Mouse (Mus musculus): ENCODE data around the gene Qtrt1. TPM values are rescaled to one million over a fixed set of nuclear protein-coding genes. Genes with fewer than 3 reads are reported as not detected.
"Not testable (repeated sequence)": the region's sequence is repeated elsewhere in the genome, so short reads cannot be mapped to it uniquely, and the experiment has no call there.

Qtrt1 gene
- polyA plus RNA-seq, 1 experiment from 2014 or later, result 46.9 TPM

DNA sequence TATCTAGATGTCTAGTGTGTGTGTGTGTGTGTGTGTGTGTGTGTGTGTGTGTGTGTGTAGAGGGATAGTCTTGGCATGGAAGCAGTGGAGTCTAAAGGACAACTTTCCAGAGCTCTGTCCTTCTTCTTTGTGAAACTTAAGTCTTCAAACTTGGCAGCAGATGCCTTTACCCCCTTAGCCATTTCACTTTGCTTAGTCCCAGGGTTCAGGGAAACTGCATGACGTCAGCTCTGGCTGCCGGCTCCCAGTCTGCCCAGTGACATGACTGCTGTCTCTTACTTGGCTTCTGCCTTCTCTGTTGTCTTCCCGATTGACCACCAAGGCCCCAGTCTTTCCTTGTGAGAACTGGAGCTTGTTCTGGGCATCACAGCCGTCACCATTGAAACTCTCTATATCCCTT is 42.9 kb downstream of the Qtrt1 start:
- Histone ChIP-seq H3K9ac (no peak overlapping the region), H3K9me3 (replicated peaks) (no peaks in the 10 kb centered on the region), H3K4me2 (no peak overlapping the region), H3K27ac (no peak overlapping the region), H3K4me3 (no peak overlapping the region), H3K4me1 (no peaks in the 10 kb centered on the region), H3K36me3 (ENCODE audit: poor library complexity, severe bottlenecking) (peaks cover 13% of the 10 kb centered on the region; the same call in 1 of the 2 replicates), H3K27me3 (no peaks in the 10 kb centered on the region)
- ATAC-seq, result no peak
- 91% methylated on average over 4 of the region's 4 CpGs for WGBS

DNA sequence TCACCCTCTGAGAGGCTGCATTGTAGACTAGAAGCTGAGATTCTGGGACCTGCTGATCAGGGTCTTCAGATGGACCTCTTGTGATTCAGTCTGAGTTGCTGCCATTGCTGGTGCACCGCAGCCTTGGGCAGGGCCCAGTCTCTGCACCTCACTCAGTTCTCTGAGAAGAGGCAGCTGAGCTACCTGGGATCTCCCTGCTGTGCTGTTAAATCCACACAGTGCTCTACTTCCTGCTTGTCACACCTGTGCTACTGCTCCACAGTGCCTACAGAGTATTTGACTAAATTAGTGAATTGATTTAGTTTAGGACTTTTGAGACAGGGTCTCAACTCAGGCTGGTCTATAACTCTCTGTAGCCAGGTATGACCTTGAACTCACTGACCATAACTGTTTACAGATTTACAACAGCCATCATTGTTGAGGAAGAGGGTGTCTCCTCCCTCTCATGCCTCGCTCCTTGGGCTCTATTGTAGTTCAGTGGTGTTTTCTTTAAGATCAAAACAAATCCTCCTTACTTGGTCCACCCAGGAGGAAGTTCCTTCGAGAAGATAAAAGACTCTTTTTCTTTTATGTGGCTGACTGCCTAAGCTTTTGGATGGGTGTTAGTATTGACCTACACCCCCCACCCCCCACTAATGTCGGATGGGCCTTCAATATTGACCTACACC is 43.6 kb downstream of the Qtrt1 start:
- Histone ChIP-seq H3K27me3 (no peaks in the 10 kb centered on the region), H3K9ac (no peak overlapping the region), H3K36me3 (ENCODE audit: poor library complexity, severe bottlenecking) (peaks cover 15% of the 10 kb centered on the region; the same call in 1 of the 2 replicates), H3K27ac (no peak overlapping the region), H3K4me2 (no peak overlapping the region), H3K9me3 (replicated peaks) (no peaks in the 10 kb centered on the region), H3K4me3 (no peak overlapping the region), H3K4me1 (no peaks in the 10 kb centered on the region)
- WGBS, result 71% methylated on average over 4 of the region's 4 CpGs
- no peak for ATAC-seq

DNA sequence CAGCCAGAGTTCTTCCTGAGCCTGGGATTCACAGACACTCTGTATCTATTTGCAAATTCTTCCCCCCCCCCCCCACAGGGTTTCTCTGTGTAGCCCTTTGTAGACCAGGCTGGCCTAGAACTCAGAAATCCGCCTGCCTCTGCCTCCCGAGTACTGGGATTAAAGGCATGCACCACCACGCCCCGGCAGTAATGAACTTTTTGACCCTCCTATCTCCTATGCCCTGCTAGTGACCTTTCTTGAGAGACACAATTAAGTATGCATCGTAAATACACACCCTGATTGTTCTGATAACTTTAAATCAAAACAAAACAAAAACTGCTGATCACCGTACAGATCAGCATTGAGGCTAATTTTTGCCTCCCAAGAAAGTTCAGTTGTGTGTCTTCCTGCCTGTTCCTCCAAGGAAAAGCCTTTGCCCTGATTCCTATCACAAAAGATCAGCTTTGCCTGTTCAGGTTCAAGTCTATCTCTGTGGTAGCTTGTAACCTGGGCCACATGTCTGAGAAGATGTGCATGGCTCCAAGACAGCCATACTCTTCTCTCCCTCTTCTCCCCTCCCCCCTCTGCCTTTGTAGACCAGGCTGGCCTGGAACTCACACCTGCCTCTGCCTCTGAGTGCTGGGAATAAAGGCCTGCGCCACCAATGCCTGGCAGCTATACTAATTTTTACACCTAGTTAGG is 44.8 kb downstream of the Qtrt1 start:
- H3K4me3 ChIP-seq, result no peak overlapping the region
- H3K9me3 ChIP-seq (replicated peaks), result no peaks in the 10 kb centered on the region
- ATAC-seq, result no peak
- H3K4me2 ChIP-seq, result no peak overlapping the region
- WGBS, result 86% methylated on average over 7 of the region's 7 CpGs
- peaks cover 15% of the 10 kb centered on the region; the same call in 1 of the 2 replicates for H3K36me3 ChIP-seq (ENCODE audit: poor library complexity, severe bottlenecking)
- H3K27ac ChIP-seq, result no peak overlapping the region
- H3K9ac ChIP-seq, result no peak overlapping the region
- H3K4me1 ChIP-seq, result no peaks in the 10 kb centered on the region
- no peaks in the 10 kb centered on the region for H3K27me3 ChIP-seq

DNA sequence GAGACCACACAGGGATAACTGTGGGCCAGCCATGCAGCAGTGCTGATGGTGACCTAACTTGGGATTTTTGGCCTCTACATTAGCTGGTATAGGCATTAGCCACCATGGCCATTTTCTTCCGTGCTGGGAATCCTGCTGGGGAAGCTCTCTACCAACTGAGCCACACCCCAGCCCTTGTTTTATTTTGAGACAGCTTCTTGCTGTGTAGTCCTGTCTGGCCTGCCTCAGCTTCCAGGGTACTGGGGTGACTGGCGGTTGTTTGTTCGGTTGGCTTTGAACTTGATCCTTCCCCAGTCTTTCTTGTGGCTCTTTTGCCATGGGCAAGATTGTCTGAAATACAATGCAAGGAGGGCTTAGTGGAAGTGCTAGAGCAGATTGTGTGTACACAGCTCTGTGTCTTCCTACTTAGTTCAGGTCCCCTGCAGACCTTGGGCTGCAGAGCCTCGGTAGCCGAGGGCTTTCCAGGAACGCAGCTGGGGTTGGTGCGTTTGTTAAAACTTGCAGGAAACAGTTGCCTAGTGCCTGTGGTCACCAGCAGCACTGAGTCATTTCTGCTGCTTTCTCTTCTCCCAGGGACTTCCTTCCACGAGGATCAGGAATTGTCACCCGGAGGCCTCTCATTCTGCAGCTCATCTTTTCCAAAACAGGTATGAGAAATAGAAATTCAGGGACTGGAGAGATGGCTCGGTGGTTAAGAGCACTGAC is 45.4 kb downstream of the Qtrt1 start:
- peaks cover 15% of the 10 kb centered on the region; the same call in 1 of the 2 replicates for H3K36me3 ChIP-seq (ENCODE audit: poor library complexity, severe bottlenecking)
- no peak overlapping the region for H3K27ac ChIP-seq
- no peak overlapping the region for H3K9ac ChIP-seq
- H3K4me3 ChIP-seq, result no peak overlapping the region
- no peaks in the 10 kb centered on the region for H3K4me1 ChIP-seq
- H3K4me2 ChIP-seq, result no peak overlapping the region
- no peaks in the 10 kb centered on the region for H3K27me3 ChIP-seq
- no peaks in the 10 kb centered on the region for H3K9me3 ChIP-seq (replicated peaks)
- 84% methylated on average over 10 of the region's 10 CpGs for WGBS
- ATAC-seq, result no peak

DNA sequence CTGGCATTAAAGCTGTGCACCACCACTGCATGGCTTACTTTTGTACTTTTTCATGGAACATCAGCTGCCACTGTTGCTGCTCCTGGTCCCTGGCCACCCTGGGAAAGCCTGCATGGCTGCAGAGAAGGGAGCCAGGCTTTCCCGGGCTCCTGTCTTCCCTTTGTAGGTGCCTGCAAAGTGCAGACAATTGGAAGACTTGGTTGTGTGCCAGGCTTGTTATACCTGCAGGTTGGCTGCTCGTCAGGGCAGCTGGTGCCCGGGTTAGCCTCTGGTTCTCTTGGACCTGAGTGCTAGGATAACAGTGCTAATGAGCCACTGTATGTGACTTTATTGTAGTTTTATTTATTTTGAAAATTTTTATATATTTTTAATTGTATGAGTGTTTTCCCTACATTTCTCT is 47.2 kb downstream of the Qtrt1 start:
- no peak for ATAC-seq
- Histone ChIP-seq H3K9ac (no peak overlapping the region), H3K36me3 (ENCODE audit: poor library complexity, severe bottlenecking) (peaks cover 15% of the 10 kb centered on the region; the same call in 1 of the 2 replicates), H3K4me1 (no peaks in the 10 kb centered on the region), H3K27me3 (no peaks in the 10 kb centered on the region), H3K9me3 (replicated peaks) (no peaks in the 10 kb centered on the region), H3K27ac (no peak overlapping the region), H3K4me3 (no peak overlapping the region), H3K4me2 (no peak overlapping the region)
- WGBS, result 70% methylated on average over 3 of the region's 3 CpGs

DNA sequence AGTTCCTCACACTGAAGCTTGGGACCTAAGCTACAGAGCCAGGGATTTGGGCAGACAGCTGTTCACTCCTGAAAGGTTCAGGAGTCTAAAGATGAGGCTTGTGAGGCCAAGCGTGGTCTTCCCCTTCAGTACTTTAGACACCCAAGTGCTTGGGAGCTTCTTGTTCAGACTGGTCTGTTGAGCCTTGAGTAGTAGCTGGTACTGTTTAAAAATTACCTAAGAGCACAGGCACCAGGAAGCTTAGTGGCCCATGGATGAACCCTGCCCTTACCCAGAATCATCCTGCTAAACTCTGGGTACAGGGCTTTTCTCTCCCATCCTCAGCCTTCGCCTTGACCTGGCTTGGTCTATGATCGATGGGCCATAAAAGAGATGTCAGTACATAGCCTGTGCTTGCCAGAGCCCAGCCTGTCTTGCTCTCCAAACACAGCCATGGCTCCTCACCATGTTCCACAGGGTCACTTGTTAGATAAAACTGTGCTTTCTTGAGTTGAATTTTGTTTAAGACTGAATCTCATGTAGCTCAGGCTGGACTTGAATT is 48.8 kb downstream of the Qtrt1 start:
- Histone ChIP-seq H3K27ac (no peak overlapping the region), H3K27me3 (no peaks in the 10 kb centered on the region), H3K9me3 (replicated peaks) (no peaks in the 10 kb centered on the region), H3K4me2 (no peak overlapping the region), H3K4me1 (no peaks in the 10 kb centered on the region), H3K36me3 (ENCODE audit: poor library complexity, severe bottlenecking) (peaks cover 25% of the 10 kb centered on the region), H3K4me3 (no peak overlapping the region), H3K9ac (no peak overlapping the region)
- 95% methylated on average over 3 of the region's 3 CpGs for WGBS
- no peak for ATAC-seq

DNA sequence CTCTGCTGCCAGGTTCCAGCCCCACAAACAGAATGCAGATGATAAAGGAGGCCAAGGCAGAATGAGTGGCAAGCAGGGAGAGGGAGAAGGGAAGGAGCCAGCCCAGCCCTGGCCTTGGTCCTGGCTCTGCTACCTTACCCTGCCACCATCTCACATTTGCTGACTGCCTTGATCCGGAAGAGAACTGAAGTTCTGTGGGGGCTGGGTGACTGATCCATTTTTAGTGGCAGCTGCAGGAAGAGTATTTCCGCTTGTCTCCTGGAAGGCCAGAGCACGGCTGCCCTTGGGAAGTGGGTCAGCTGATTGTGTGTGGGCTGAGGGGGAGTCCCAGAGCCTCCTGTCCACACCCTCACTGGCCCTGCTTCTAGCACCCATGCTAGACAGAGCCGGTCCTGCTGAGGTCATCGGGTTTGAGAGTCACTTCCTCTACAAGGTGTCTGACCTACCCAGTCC is 51.5 kb downstream of the Qtrt1 start:
- peaks cover 46% of the 10 kb centered on the region for H3K36me3 ChIP-seq (ENCODE audit: poor library complexity, severe bottlenecking)
- H3K4me3 ChIP-seq, result no peak overlapping the region
- 0 out of 2 replicates have a peak overlapping the region, but pooled peaks have one; percentile 16 for H3K27ac ChIP-seq
- no peaks in the 10 kb centered on the region for H3K27me3 ChIP-seq
- ATAC-seq, result no peak
- H3K9ac ChIP-seq, result no peak overlapping the region
- no peaks in the 10 kb centered on the region for H3K9me3 ChIP-seq (replicated peaks)
- no peaks in the 10 kb centered on the region for H3K4me1 ChIP-seq
- H3K4me2 ChIP-seq, result no peak overlapping the region
- 85% methylated on average over 5 of the region's 5 CpGs for WGBS

DNA sequence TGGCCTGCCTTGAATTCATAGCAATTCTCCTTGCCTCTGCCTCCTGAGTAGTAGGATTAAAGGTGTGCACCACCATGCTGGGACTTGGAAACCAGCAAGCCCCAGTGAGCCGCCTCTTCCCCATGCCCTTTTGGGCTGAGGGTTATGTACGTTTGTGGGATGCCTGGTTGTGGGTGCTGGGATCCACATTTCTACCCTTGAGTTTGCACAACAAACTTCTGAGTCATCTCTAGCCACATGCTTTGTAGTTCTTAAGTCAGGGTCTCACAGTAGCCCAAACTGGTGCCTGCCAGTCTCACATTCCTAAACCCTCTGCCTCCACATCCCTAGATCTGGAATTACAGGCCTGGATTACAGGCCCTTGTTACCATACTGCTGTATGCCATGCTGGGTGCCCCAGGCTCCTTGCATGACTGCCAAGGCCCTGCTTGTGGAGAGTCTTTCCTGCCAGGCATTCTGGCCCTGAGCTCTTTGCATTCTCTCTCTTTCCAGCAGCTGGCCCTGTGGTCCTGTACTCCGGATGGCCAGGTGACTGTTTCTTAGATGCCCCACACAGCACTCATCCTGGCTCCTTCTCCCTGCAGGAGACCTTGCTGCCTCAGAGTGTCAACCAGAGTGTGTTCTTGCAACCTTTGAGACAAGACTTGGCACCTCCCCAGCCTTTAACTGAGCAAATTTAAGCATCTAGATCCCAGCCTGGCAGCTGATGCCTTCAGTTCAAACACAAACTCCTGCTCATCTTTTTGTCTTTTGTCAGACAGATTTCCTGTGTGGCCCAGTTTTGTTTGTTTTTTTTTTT is 52.3 kb downstream of the Qtrt1 start:
- Histone ChIP-seq H3K9me3 (replicated peaks) (no peaks in the 10 kb centered on the region), H3K27ac (no peak overlapping the region)
- ATAC-seq, result no peak

DNA sequence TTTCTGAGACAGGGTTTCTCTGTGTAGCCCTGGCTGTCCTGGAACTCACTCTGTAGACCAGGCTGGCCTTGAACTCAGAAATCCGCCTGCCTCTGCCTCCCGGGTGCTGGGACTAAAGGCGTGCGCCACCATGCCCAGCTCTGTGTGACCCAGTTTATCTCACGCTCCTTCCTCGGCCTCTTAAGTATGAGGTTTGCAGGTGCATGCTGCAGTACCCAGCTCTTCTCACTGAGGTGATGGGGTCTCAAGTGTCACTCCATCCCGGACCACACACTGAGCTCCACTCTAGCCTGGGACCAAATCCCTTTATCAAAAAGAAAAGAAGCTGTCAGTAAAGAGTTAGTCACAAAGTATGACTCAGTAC is 52.9 kb downstream of the Qtrt1 start:
- not testable (repeated sequence) for H3K9ac ChIP-seq; H3K9me3 ChIP-seq (replicated peaks); ATAC-seq; H3K4me1 ChIP-seq; H3K27ac ChIP-seq; H3K4me2 ChIP-seq; H3K27me3 ChIP-seq; H3K4me3 ChIP-seq
- peaks cover 50% of the 10 kb centered on the region for H3K36me3 ChIP-seq (ENCODE audit: poor library complexity, severe bottlenecking)
- whole genome bisulfite sequencing, result 93% methylated on average over 7 of the region's 7 CpGs

More for the DNA sequence above, 52.3 kb downstream of the Qtrt1 start:
- Histone ChIP-seq H3K4me1 (no peaks in the 10 kb centered on the region), H3K4me3 (no peak overlapping the region), H3K4me2 (no peak overlapping the region), H3K36me3 (ENCODE audit: poor library complexity, severe bottlenecking) (peaks cover 49% of the 10 kb centered on the region), H3K9ac (no peak overlapping the region), H3K27me3 (no peaks in the 10 kb centered on the region)
- WGBS, result 87% methylated on average over 3 of the region's 3 CpGs

DNA sequence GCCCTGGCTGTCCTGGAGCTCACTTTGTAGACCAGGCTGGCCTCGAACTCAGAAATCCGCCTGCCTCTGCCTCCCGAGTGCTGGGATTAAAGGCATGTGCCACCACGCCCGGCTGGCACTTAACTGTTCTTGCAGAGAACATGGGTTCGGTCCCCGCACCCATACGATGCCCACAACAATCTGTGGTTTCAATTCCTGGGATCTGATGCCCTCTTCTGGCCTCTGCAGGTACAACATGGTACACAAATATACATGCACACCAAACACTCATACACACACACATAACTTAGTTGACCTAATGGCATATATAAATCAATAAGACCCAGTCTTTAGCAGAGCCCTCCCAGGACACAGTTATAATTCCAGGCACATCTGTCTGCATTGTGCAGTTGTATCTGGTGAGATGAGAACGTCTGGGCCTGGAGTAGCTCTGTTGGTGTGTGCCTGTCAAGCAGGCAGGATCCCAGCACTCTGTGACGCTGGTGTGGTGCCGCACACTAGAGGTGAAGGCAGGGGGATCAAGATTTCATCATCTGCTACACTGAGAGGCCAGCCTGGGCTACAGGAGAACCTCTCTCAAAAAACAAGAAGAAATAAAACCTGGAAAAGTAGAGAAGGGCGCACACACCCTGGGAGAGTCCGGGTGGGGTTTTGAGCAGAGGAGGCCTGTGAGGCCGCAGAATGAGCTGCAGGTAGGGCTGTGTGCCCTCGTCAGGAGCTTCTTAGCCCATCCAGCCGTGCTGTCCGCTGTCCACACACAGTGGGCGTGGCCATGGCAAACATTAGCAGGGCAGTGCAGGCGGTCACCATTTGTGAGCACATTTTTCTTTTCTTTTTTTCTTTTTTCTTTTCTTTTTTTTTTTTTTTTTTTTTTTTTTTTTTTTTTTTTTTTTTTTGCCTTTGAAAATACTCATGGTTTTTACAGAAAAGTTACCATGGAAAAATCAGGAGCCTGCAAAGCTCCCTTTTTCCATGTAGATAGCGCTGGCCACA is 57.7 kb downstream of the Qtrt1 start:
- no peak overlapping the region for H3K27ac ChIP-seq
- no peak overlapping the region for H3K4me3 ChIP-seq
- ATAC-seq, result no peak
- H3K9ac ChIP-seq, result no peak overlapping the region
- no peaks in the 10 kb centered on the region for H3K4me1 ChIP-seq
- H3K9me3 ChIP-seq (replicated peaks), result no peaks in the 10 kb centered on the region
- H3K27me3 ChIP-seq, result no peaks in the 10 kb centered on the region
- WGBS, result 88% methylated on average over 20 of the region's 20 CpGs
- H3K36me3 ChIP-seq (ENCODE audit: poor library complexity, severe bottlenecking), result peaks cover 88% of the 10 kb centered on the region
- H3K4me2 ChIP-seq, result no peak overlapping the region
